ENCODE assay signal across 10 mouse cellular contexts in the genomic region with DNA sequence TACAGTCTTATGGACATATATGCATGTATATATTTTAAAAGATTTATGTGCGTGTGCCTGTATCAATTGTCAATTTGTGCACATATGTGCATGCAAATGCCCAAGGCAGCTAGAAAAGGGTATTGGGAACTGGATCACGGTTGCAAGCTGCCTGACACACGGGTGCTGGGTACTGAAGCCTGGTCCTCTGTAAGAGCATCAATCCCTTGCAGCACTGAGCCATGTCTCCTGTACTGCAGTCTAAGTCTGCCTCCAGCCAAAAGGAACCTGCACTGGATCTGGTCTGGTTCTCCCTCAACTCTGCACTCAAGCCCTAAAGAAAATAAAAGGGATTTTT. TPM values are rescaled to one million over a fixed set of nuclear protein-coding genes. Genes with fewer than 3 reads are reported as not detected.
DNase-seq lines count a peak whose midpoint lies in the region; ATAC-seq and TF ChIP-seq lines count a peak whose summit lies in the region.
"Had no signal": no experiment of that assay in that cellular context is flagged by ENCODE, and none has a peak within 500 bp of the region (broad histone marks: within the 10 kb centered on the region; RNA-seq: fewer than 3 reads in every experiment).

No protein-coding gene starts in this region.

- ATAC-seq in kidney, embryonic 16.5 days (ENCODE audit: low FRiP score, low TSS enrichment) = no peak
- ATAC-seq in embryonic facial prominence, embryonic 15.5 days (ENCODE audit: insufficient number of reproducible peaks, low FRiP score, low TSS enrichment, low read depth) = no peak
- ATAC-seq in hindbrain, postnatal 0 days = no peak
- peak; percentile 33; the same call in 1 of the 2 replicates for ATAC-seq in midbrain, embryonic 16.5 days

- no peak overlapping the region for H3K9ac ChIP-seq in kidney, embryonic 16.5 days (replicated peaks; ENCODE audit: low read length)
- no peak overlapping the region for H3K9ac ChIP-seq in embryonic facial prominence, embryonic 15.5 days
- no peak overlapping the region for H3K9ac ChIP-seq in hindbrain, postnatal 0 days (replicated peaks; ENCODE audit: low read length)
- no peak overlapping the region for H3K9ac ChIP-seq in midbrain, embryonic 16.5 days (ENCODE audit: low read depth, low read length)

- no peaks in the 10 kb centered on the region for H3K27me3 ChIP-seq in kidney, embryonic 16.5 days (ENCODE audit: insufficient read depth, low read length)
- H3K27me3 ChIP-seq in embryonic facial prominence, embryonic 15.5 days = no peaks in the 10 kb centered on the region
- H3K27me3 ChIP-seq in hindbrain, postnatal 0 days (ENCODE audit: insufficient read depth, low read length) = no peaks in the 10 kb centered on the region
- H3K27me3 ChIP-seq in midbrain, embryonic 16.5 days (ENCODE audit: control insufficient read depth, insufficient read depth, low read depth, low read length) = no peaks in the 10 kb centered on the region

- no peak overlapping the region for H3K27ac ChIP-seq in kidney, embryonic 16.5 days (ENCODE audit: low read length)
- no peak overlapping the region for H3K27ac ChIP-seq in embryonic facial prominence, embryonic 15.5 days (replicated peaks)
- no peak overlapping the region for H3K27ac ChIP-seq in hindbrain, postnatal 0 days
- H3K27ac ChIP-seq in midbrain, embryonic 16.5 days (ENCODE audit: low read length) = no peak overlapping the region

- no peak overlapping the region for H3K4me3 ChIP-seq in kidney, embryonic 16.5 days (ENCODE audit: low read length)
- H3K4me3 ChIP-seq in embryonic facial prominence, embryonic 15.5 days (replicated peaks) = peak overlapping the region; percentile 80; the same call in 1 of the 2 replicates
- H3K4me3 ChIP-seq in hindbrain, postnatal 0 days (ENCODE audit: low read length) = no peak overlapping the region; the same call in 1 of the 2 replicates
- peak overlapping the region; percentile 68; the same call in 1 of the 2 replicates for H3K4me3 ChIP-seq in midbrain, embryonic 16.5 days (ENCODE audit: low read depth, low read length)

- peak overlapping the region; percentile 79 for H3K4me2 ChIP-seq in kidney, embryonic 16.5 days (replicated peaks; ENCODE audit: low read depth, low read length)
- peak overlapping the region; percentile 66; the same call in 1 of the 2 replicates for H3K4me2 ChIP-seq in embryonic facial prominence, embryonic 15.5 days (replicated peaks)
- H3K4me2 ChIP-seq in hindbrain, postnatal 0 days (ENCODE audit: low read depth, low read length) = peak overlapping the region; percentile 92; the same call in 1 of the 2 replicates
- peak overlapping the region; percentile 73; the same call in 1 of the 2 replicates for H3K4me2 ChIP-seq in midbrain, embryonic 16.5 days (ENCODE audit: low read length)

- no peak for TF ChIP-seq CTCF in hindbrain, postnatal 0 days (IDR thresholded peaks at IDR 0.05; ENCODE audit: low read depth)

- H3K9me3 ChIP-seq in kidney, embryonic 16.5 days (ENCODE audit: low read length) = no peaks in the 10 kb centered on the region
- H3K9me3 ChIP-seq in embryonic facial prominence, embryonic 15.5 days (replicated peaks) = no peaks in the 10 kb centered on the region
- no peaks in the 10 kb centered on the region for H3K9me3 ChIP-seq in hindbrain, postnatal 0 days (ENCODE audit: low read length)
- H3K9me3 ChIP-seq in midbrain, embryonic 16.5 days (replicated peaks; ENCODE audit: control insufficient read depth, low read length, poor library complexity, severe bottlenecking) = no peaks in the 10 kb centered on the region
- H3K9me3 ChIP-seq: G1E had no signal

- WGBS in kidney, embryonic 16.5 days = 79% methylated on average over 3 of the region's 3 CpGs
- WGBS in embryonic facial prominence, embryonic 15.5 days = 67% methylated on average over 3 of the region's 3 CpGs
- 69% methylated on average over 3 of the region's 3 CpGs for WGBS in hindbrain, postnatal 0 days
- 79% methylated on average over 3 of the region's 3 CpGs for WGBS in midbrain, embryonic 16.5 days

- no peak for DNase-seq in kidney, postnatal 25 days
- no peak for DNase-seq in hindbrain, postnatal 0 days (ENCODE audit: low spot score)
- no peak for DNase-seq in adrenal gland, postnatal 25 days
- DNase-seq in gastrocnemius, postnatal 10 days = no peak
- DNase-seq in thymus, postnatal 0 days (ENCODE audit: low spot score) = no peak

- H3K36me3 ChIP-seq in kidney, embryonic 16.5 days (ENCODE audit: insufficient read depth, low read length) = peaks cover 55% of the 10 kb centered on the region
- peaks cover 68% of the 10 kb centered on the region for H3K36me3 ChIP-seq in embryonic facial prominence, embryonic 15.5 days
- peaks cover 47% of the 10 kb centered on the region for H3K36me3 ChIP-seq in hindbrain, postnatal 0 days (ENCODE audit: insufficient read depth, low read length)
- H3K36me3 ChIP-seq in midbrain, embryonic 16.5 days (ENCODE audit: control insufficient read depth, insufficient read depth, low read length) = peaks cover 25% of the 10 kb centered on the region; the same call in 1 of the 2 replicates

- peaks cover 8% of the 10 kb centered on the region for H3K4me1 ChIP-seq in kidney, embryonic 16.5 days (ENCODE audit: insufficient read depth, low read length)
- peaks cover 11% of the 10 kb centered on the region for H3K4me1 ChIP-seq in embryonic facial prominence, embryonic 15.5 days
- no peaks in the 10 kb centered on the region for H3K4me1 ChIP-seq in hindbrain, postnatal 0 days (ENCODE audit: insufficient read depth, low read length)
- peaks cover 6% of the 10 kb centered on the region for H3K4me1 ChIP-seq in midbrain, embryonic 16.5 days (ENCODE audit: control insufficient read depth, insufficient read depth, low read length)

RNA-seq across cellular contexts. Expression of a gene that starts 0.6 kb away (rescaled TPM):
- polyA plus RNA-seq in kidney, embryonic 16.5 days (2015; fragmentation: Nextera tagmentation; extraction: Ambion mirVana) = 11.7 and 12.0 TPM in 2 replicates
- polyA plus RNA-seq in embryonic facial prominence, embryonic 15.5 days (2015; fragmentation: Nextera tagmentation; extraction: Ambion mirVana) = 8.3 and 10.1 TPM in 2 replicates
- 3.8 and 4.5 TPM in 2 replicates for total RNA-seq in hindbrain, postnatal 0 days (2014; rRNA removed)
- polyA plus RNA-seq in hindbrain, postnatal 0 days (2015; fragmentation: Nextera tagmentation; extraction: Ambion mirVana) = 4.7 and 4.9 TPM in 2 replicates
- 8.0 and 9.2 TPM in 2 replicates for polyA plus RNA-seq in midbrain, embryonic 16.5 days (2015; fragmentation: Nextera tagmentation; extraction: Ambion mirVana)
- total RNA-seq in adrenal gland, postnatal 25 days (2021) = 5.4 TPM in 2 replicates
- total RNA-seq in gastrocnemius, postnatal 10 days (2021) = 1 to 10 TPM; 1.4 to 2.1 TPM
- polyA plus RNA-seq in thymus, postnatal 0 days (2015; fragmentation: Nextera tagmentation; extraction: Ambion mirVana) = 4.6 and 5.4 TPM in 2 replicates

RNA-seq across cellular contexts. Expression of a gene that starts 18.5 kb away (rescaled TPM):
- polyA plus RNA-seq in kidney, embryonic 16.5 days (2015; fragmentation: Nextera tagmentation; extraction: Ambion mirVana) = 213 and 217 TPM in 2 replicates
- polyA plus RNA-seq in embryonic facial prominence, embryonic 15.5 days (2015; fragmentation: Nextera tagmentation; extraction: Ambion mirVana) = 172 and 175 TPM in 2 replicates
- total RNA-seq in hindbrain, postnatal 0 days (2014; rRNA removed) = 106 and 107 TPM in 2 replicates
- 158 and 162 TPM in 2 replicates for polyA plus RNA-seq in hindbrain, postnatal 0 days (2015; fragmentation: Nextera tagmentation; extraction: Ambion mirVana)
- polyA plus RNA-seq in midbrain, embryonic 16.5 days (2015; fragmentation: Nextera tagmentation; extraction: Ambion mirVana) = 162 TPM in 2 replicates
- total RNA-seq in adrenal gland, postnatal 25 days (2021) = 100 and 111 TPM in 2 replicates
- total RNA-seq in gastrocnemius, postnatal 10 days (2021) = 100 to 1,000 TPM; 114 to 119 TPM
- polyA plus RNA-seq in thymus, postnatal 0 days (2015; fragmentation: Nextera tagmentation; extraction: Ambion mirVana) = 169 and 186 TPM in 2 replicates

RNA-seq across cellular contexts. Expression of a gene that starts 18.5 kb away (rescaled TPM):
- polyA plus RNA-seq in kidney, embryonic 16.5 days (2015; fragmentation: Nextera tagmentation; extraction: Ambion mirVana) = 26.8 and 27.9 TPM in 2 replicates
- polyA plus RNA-seq in embryonic facial prominence, embryonic 15.5 days (2015; fragmentation: Nextera tagmentation; extraction: Ambion mirVana) = 25.1 and 25.4 TPM in 2 replicates
- 48.8 and 51.1 TPM in 2 replicates for total RNA-seq in hindbrain, postnatal 0 days (2014; rRNA removed)
- polyA plus RNA-seq in hindbrain, postnatal 0 days (2015; fragmentation: Nextera tagmentation; extraction: Ambion mirVana) = 56.0 and 60.8 TPM in 2 replicates
- polyA plus RNA-seq in midbrain, embryonic 16.5 days (2015; fragmentation: Nextera tagmentation; extraction: Ambion mirVana) = 75.4 and 76.9 TPM in 2 replicates
- total RNA-seq in adrenal gland, postnatal 25 days (2021) = 17.6 and 22.6 TPM in 2 replicates
- total RNA-seq in gastrocnemius, postnatal 10 days (2021) = 10 to 100 TPM; 11.3 to 13.5 TPM
- polyA plus RNA-seq in thymus, postnatal 0 days (2015; fragmentation: Nextera tagmentation; extraction: Ambion mirVana) = 12.8 and 16.8 TPM in 2 replicates

RNA-seq across cellular contexts. Expression of a gene that starts 22.2 kb away (rescaled TPM):
- 0.75 and 0.78 TPM in 2 replicates for polyA plus RNA-seq in kidney, embryonic 16.5 days (2015; fragmentation: Nextera tagmentation; extraction: Ambion mirVana)
- polyA plus RNA-seq in embryonic facial prominence, embryonic 15.5 days (2015; fragmentation: Nextera tagmentation; extraction: Ambion mirVana) = 0.65 and 0.81 TPM in 2 replicates
- total RNA-seq in hindbrain, postnatal 0 days (2014; rRNA removed) = not detected in 2 replicates
- polyA plus RNA-seq in hindbrain, postnatal 0 days (2015; fragmentation: Nextera tagmentation; extraction: Ambion mirVana) = 0.70 and 0.91 TPM in 2 replicates
- 0.59 and 1.2 TPM in 2 replicates for polyA plus RNA-seq in midbrain, embryonic 16.5 days (2015; fragmentation: Nextera tagmentation; extraction: Ambion mirVana)
- total RNA-seq in adrenal gland, postnatal 25 days (2021) = not detected in 2 replicates
- not detected for total RNA-seq in gastrocnemius, postnatal 10 days (2021)
- polyA plus RNA-seq in thymus, postnatal 0 days (2015; fragmentation: Nextera tagmentation; extraction: Ambion mirVana) = 0.23 and 0.53 TPM in 2 replicates
- total RNA-seq: gastrocnemius, postnatal 14 days had no signal
- polyA plus RNA-seq: G1E had no signal

RNA-seq across cellular contexts. Expression of a gene that starts 52.2 kb away (rescaled TPM):
- 197 and 202 TPM in 2 replicates for polyA plus RNA-seq in kidney, embryonic 16.5 days (2015; fragmentation: Nextera tagmentation; extraction: Ambion mirVana)
- 173 and 189 TPM in 2 replicates for polyA plus RNA-seq in embryonic facial prominence, embryonic 15.5 days (2015; fragmentation: Nextera tagmentation; extraction: Ambion mirVana)
- total RNA-seq in hindbrain, postnatal 0 days (2014; rRNA removed) = 86.2 and 99.4 TPM in 2 replicates
- polyA plus RNA-seq in hindbrain, postnatal 0 days (2015; fragmentation: Nextera tagmentation; extraction: Ambion mirVana) = 461 and 465 TPM in 2 replicates
- 469 and 489 TPM in 2 replicates for polyA plus RNA-seq in midbrain, embryonic 16.5 days (2015; fragmentation: Nextera tagmentation; extraction: Ambion mirVana)
- total RNA-seq in adrenal gland, postnatal 25 days (2021) = 127 and 172 TPM in 2 replicates
- total RNA-seq in gastrocnemius, postnatal 10 days (2021) = 10 to 100 TPM; 74.8 to 81.4 TPM
- 278 and 281 TPM in 2 replicates for polyA plus RNA-seq in thymus, postnatal 0 days (2015; fragmentation: Nextera tagmentation; extraction: Ambion mirVana)

Comparison
In these comparisons a context has a peak if more than half of its experiments do, and no peak if none do; other contexts are left out.
1. H3K4me3 ChIP-seq: peak in embryonic facial prominence, embryonic 15.5 days (single experiment) and midbrain, embryonic 16.5 days (single experiment); none in kidney, embryonic 16.5 days (single experiment) and hindbrain, postnatal 0 days (single experiment).
2. Peak in every context shown above with its lines, with median percentiles within 50 percentile points of each other: H3K4me2 ChIP-seq.